Mouse (Mus musculus) liver, embryonic 12.5 days (tissue): ENCODE data around the gene Olfr1412. TPM values are rescaled to one million over a fixed set of nuclear protein-coding genes. Genes with fewer than 3 reads are reported as not detected.

Source experiments
- ATAC-seq: fragments of 200-750 bp; cut with Nextera tagmentation; 2 replicates; pipeline ENCODE4 v1.8.0; 2017; ENCODE audit warnings: moderate number of reproducible peaks, mild to moderate bottlenecking, moderate library complexity
- H3K27ac ChIP-seq: fragments of 300-500 bp; sonication (generic); 2 replicates; pipeline ENCODE4 v1.5.1; 2016; ENCODE audit warnings: mild to moderate bottlenecking
- H3K27me3 ChIP-seq: fragments of 300-500 bp; sonication (generic); replicated peaks from 2 replicates; pipeline ENCODE4 v1.6.1; 2016; ENCODE audit warnings: mild to moderate bottlenecking, moderate library complexity
- H3K36me3 ChIP-seq: fragments of 300-500 bp; sonication (generic); 2 replicates; pipeline ENCODE4 v1.6.1; 2016; ENCODE audit warnings: mild to moderate bottlenecking, moderate library complexity
- H3K4me1 ChIP-seq: fragments of 300-500 bp; sonication (generic); 2 replicates; pipeline ENCODE4 v1.6.1; 2016
- H3K4me2 ChIP-seq: fragments of 300-500 bp; sonication (generic); 2 replicates; pipeline ENCODE4 v1.6.1; 2016; ENCODE audit warnings: mild to moderate bottlenecking, moderate library complexity
- H3K4me3 ChIP-seq: fragments of 300-500 bp; sonication (generic); 2 replicates; pipeline ENCODE4 v1.5.1; 2016; ENCODE audit warnings: mild to moderate bottlenecking, moderate library complexity
- H3K9ac ChIP-seq: fragments of 300-500 bp; sonication (generic); 2 replicates; pipeline ENCODE4 v1.6.1; 2016; ENCODE audit warnings: mild to moderate bottlenecking, moderate library complexity
- H3K9me3 ChIP-seq: fragments of 300-500 bp; sonication (generic); replicated peaks from 2 replicates; pipeline ENCODE4 v1.6.1; 2016; ENCODE audit warnings: mild to moderate bottlenecking, moderate library complexity
- WGBS: fragments of 180-500 bp; shearing (Covaris S2); methylation state at CpG from one replicate; pipeline ENCODE4 v1.1.7; 2016; ENCODE audit not compliant: insufficient replicate concordance; 5-methylcytosine and 5-hydroxymethylcytosine counted together
- polyA plus RNA-seq: library from polyadenylated mRNA; unstranded; fragments of >200 nt; fragmentation: Nextera tagmentation; extraction: Ambion mirVana; gene quantifications from 2 replicates; pipeline ENCODE4 v1.2.1, GENCODE M21; 2016

The Olfr1412 gene
- polyA plus RNA-seq, 1 experiment from 2014 or later: not detected

DNA sequence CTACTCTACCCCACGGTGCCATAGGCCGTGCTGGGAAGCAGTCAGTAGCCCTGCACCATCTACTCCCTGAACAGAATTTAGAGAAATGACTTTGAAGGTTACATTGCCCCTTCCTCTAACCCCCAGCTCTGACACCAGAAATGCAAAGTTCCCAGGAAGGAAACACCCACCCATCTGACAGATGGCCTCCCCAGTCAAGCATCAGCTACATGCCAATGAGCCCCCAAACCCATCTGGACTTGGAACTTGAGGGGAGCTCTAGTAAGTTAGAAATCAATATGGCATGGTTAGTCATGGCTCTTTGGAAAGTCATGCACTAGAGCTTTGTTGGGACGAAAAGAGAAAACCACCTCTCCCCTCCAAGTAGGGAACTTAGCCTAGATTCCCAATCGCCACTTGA, 53.2 kb downstream of the Olfr1412 start:
- WGBS: 84% methylated on average over 4 of the region's 4 CpGs
- no peak for ATAC-seq

DNA sequence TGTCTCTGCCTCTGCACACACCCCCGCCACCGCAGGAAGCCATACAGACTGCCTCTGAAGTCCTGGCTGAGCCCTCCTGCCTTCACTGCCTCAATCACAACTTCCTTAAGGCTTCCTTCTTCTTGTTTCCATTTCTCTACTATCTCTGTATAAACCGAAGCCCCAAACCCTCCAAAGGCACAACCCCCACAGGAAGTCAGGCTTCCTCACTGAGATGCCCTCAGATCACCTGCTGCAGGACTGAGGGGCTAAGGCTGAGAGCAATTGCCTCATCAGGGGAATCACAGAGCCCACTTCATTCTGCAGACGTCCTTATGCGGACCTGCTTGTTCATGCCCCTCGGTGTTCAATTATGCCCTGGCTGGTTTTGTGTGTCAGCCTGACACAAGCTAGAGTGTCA, 54.8 kb downstream of the Olfr1412 start:
- WGBS: 43% methylated on average over 6 of the region's 6 CpGs
- no peak for ATAC-seq
- H3K27ac ChIP-seq: no peak overlapping the region
- H3K9ac ChIP-seq: peak overlapping the region; percentile 83
- peaks cover 5% of the 10 kb centered on the region for H3K27me3 ChIP-seq
- peak overlapping the region; percentile 84 for H3K4me3 ChIP-seq
- H3K4me1 ChIP-seq: peaks cover 30% of the 10 kb centered on the region
- peak overlapping the region; percentile 80 for H3K4me2 ChIP-seq
- no peaks in the 10 kb centered on the region for H3K9me3 ChIP-seq
- H3K36me3 ChIP-seq: peaks cover 45% of the 10 kb centered on the region

More for the DNA sequence above, 53.2 kb downstream of the Olfr1412 start:
- no peaks in the 10 kb centered on the region for H3K27me3 ChIP-seq
- no peak overlapping the region for H3K9ac ChIP-seq
- H3K27ac ChIP-seq: no peak overlapping the region
- no peak overlapping the region for H3K4me2 ChIP-seq
- H3K4me1 ChIP-seq: peaks cover 28% of the 10 kb centered on the region
- no peak overlapping the region for H3K4me3 ChIP-seq
- H3K36me3 ChIP-seq: peaks cover 45% of the 10 kb centered on the region
- H3K9me3 ChIP-seq: no peaks in the 10 kb centered on the region

Other genes starting within 250 kb of the Olfr1412 start
- gene Ndufa10, start 111.9 kb upstream of the Olfr1412 start, polyA plus RNA-seq: 169 and 179 TPM in 2 replicates
- not detected in 2 replicates for gene Olfr1416, start 100.7 kb upstream of the Olfr1412 start, polyA plus RNA-seq
- gene Olfr1415, start 89.7 kb upstream of the Olfr1412 start, polyA plus RNA-seq: not detected in 2 replicates
- not detected in 2 replicates for gene Olfr1414, start 67.1 kb upstream of the Olfr1412 start, polyA plus RNA-seq
- not detected in 2 replicates for gene Olfr1413, start 14.5 kb upstream of the Olfr1412 start, polyA plus RNA-seq
- gene Olfr1411, start 8.6 kb downstream of the Olfr1412 start, polyA plus RNA-seq: not detected in 2 replicates
- not detected in 2 replicates for gene Olfr1410, start 20.0 kb downstream of the Olfr1412 start, polyA plus RNA-seq
- gene Olfr12, start 32.0 kb downstream of the Olfr1412 start, polyA plus RNA-seq: not detected in 2 replicates
- gene Cops9, start 56.2 kb downstream of the Olfr1412 start, polyA plus RNA-seq: 216 and 232 TPM in 2 replicates
- 0.15 and 0.23 TPM in 2 replicates for gene Otos, start 63.1 kb downstream of the Olfr1412 start, polyA plus RNA-seq
- 5.5 and 7.2 TPM in 2 replicates for gene Gpc1, start 245.9 kb downstream of the Olfr1412 start, polyA plus RNA-seq